Mouse (Mus musculus): ENCODE results near the gene Actl6a. TPM values are rescaled to one million over a fixed set of nuclear protein-coding genes. Genes with fewer than 3 reads are reported as not detected.
"Not testable (repeated sequence)": the region's sequence is repeated elsewhere in the genome, so short reads cannot be mapped to it uniquely, and the experiment has no call there.

The Actl6a gene
- total RNA-seq, 4 experiments from 2014 or later: 46.4 to 62.4 (median 53.0) TPM

DNA sequence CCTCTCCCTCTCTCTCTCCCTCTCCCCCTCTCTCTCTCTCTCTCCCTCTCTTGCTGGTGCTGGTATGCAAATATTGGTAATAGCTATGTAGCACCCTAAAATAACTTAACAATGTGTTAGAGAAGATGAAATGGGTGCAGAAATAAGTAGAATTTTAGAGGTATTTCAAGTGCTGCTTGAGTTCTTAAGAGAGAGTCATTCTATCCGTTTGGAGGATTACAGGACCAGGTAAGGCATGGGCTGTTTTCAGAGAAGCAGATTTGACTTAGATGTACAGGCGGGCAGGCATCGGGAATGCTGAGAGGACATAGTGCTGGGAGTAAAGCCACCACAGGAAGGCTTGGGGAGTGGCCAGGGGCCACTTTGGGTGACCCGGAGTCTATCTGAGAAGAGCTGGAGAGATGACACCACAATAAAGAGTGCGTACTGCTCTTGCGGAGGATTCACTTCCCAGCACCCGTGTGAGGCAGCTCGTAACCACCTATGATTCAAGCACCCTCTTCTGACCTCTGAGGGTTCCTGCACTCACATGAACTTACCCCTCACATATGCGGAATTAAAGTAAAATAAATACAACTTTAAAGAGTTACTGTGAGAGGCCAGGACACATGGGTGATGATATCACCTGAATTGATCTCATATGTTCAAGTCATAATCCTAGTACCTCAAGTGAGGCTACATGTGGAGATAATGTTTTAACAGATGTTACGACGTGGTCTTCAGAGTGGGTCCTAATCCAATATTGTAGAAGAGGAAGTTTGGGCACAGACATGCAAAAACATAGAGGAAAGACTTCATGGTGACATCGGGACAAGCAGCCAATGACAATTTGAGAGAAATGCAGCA lies 11.1 kb upstream of the Actl6a start:
- no peak for DNase-seq

DNA sequence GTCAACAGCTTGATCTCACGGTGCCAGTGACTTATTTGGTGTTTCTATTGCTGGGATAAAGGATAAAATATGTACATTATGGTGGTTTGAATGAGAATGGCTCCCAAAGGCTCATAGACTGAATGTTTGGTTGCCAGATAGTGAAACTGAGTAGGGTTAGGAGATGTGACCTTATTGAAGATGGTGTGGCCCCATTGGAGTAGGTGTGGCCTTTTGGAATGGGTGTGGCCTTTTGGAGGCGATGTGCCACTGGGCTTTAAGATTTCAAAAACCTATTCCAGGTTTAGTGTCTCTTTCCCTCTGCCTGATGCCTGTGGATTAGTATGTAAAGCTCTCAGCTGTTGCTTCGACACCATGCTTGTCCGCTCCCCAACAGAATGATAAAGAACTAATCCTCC lies 10.5 kb upstream of the Actl6a start:
- DNase-seq: no peak

DNA sequence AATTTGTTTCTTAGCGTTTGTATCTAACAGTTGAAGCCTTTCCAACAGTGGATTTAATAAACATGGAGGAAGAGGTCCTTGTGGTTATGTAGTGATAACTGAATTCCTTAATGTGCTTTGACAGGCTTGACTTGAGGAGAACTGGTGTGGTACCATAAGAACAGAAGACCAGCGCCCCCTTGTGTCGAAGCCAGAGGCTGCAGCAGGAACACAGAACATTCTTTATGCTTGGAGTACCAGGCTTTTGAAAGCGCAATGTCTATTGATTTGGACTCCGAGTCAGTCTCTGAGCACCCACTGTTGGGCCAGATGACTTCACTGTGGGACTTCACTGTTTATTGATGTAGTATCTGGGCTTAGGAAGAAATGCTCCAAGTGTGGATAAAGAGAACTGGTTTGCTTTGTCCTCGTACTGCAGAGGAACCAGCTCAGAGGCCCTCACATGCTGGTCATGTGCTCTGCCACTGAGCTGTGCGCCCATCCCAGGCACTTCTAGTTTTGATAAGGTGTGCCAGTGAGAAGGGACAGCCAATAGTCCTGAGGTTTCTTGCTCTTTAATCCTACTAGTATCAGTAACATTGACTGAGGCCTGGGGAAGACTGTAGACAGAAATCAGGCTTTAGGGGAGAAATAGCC lies 7.8 kb upstream of the Actl6a start:
- peak; percentile 79 for DNase-seq

DNA sequence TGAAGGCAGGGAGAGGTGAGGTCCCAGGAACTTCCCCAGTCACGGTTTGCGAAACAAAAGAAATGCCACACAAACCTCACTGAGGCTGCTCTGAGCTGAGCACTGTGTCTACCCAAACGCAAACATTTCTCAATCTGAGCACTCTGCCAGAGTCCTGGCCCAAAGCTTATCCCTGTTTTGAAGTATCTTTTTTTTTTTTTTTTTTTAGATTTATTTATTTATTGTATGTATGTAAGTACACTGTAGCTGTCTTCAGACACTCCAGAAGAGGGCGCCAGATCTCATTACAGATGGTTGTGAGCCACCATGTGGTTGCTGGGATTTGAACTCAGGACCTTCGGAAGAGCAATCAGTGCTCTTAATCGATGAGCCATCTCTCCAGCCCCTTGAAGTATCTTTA lies 2.1 kb upstream of the Actl6a start:
- DNase-seq: not testable (repeated sequence)

DNA sequence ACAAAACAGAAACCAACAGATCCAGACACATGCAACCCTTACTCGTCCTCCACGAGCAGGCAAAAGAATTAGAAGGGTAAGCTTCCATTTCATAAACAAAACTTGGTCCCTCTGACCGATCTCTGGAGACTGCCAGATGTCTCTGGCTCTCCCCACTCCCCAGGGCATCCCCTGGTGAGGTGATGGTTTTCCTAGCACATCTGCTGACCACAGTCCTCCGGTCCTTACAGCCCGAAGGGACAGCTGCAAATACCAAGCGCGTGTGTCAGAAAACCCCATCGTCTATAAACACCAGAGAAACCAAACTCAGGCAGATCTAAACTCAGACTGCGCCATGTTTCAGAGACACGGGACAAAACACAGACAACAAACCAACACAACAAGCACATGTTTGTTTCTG lies 1.5 kb upstream of the Actl6a start:
- not testable (repeated sequence) for DNase-seq

DNA sequence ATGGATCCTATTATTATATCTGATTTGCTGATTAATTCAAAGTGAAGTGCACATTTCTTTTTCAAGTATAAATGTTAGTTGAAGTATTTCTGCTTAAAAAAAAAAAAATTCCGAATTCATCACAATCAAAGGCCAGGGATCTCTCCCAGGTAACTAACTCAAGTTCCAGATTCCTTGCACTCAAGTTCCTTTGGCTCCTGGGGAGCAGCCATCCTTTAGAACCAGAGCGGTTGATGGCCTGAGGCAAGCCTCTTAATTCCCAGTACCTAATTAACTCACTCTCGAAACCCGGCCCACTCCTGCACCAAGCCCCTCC lies 1.9 kb downstream of the Actl6a start:
- DNase-seq: no peak

DNA sequence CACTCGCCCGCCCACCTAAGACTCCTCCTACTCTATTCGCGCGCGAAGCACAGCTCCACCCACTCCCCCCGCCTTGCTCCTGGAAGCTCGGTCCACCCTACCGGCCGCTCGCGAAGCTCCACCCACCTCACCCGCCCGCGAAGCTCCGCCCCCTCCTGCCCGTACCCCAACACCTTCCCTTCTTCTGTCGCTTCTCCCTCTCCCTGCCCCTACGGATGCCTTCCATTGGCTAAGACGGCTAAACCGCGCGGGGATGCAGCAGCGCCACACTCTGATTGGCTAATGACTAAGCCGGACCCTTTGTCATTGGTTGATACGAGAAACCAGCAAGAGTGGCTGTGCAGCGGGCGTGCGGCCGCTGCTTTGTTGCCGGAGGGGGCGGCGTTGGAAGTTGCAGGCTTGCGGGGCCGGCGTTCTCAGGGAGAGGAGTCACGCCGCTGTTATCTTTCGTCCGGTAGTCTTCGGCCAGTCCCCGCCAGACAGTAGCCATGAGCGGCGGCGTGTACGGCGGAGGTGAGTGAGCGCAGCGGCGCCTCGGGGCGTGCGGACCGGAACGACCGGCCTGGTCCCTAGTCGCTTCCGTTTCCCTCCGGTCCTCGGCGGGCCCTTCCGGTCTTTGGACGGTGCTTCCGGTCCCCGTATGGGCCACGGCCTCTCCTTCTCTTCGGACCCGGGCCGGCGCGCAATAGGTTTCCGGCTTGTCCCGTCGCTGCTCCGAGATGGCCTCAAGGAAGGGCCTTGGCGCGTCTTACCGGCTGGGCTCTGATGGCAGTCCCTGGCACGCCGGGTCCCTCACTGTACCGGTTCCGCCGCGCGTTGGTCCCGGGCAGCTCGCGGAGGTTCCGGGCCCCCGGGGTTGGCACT lies 2.5 kb downstream of the Actl6a start:
- peak; percentile 97 for DNase-seq

DNA sequence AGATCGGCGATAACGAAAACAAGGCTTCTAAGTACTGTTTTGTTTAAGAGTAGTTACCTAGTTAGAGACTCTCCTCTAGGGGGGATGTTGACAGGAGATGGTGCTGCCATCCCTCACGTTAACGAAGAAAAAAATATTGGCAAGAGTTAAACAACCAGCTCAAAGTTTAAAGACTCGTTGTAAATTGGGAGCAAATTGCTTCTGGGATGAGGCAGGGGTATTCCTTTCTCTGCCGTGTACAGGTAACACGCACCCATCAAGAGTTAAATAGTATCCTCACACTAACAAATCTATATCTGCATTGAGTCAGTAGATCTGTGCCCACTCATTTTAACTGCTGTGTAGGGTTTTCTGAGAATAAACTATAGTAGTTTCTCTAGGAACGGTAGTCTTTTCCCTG lies 3.3 kb downstream of the Actl6a start:
- DNase-seq: no peak

DNA sequence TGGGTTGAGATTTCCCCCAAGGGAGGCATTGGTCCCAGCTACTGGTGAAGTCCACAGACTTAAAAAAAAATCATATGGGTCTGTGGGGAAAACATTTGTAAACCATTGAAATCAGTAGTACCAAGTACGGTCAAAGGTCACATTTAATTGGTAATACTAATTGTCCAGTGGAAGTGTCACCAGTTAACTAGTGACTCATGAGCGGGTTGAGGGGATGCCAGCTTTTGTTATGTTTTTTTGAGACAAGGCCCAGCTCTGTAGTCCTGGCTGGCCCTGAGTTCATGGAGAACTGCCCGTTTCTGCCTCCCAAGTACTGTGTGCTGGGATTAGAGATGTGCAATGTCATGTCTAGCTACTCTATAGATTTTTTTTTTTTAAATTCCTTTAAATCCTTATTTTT lies 7.6 kb downstream of the Actl6a start:
- DNase-seq: no peak

DNA sequence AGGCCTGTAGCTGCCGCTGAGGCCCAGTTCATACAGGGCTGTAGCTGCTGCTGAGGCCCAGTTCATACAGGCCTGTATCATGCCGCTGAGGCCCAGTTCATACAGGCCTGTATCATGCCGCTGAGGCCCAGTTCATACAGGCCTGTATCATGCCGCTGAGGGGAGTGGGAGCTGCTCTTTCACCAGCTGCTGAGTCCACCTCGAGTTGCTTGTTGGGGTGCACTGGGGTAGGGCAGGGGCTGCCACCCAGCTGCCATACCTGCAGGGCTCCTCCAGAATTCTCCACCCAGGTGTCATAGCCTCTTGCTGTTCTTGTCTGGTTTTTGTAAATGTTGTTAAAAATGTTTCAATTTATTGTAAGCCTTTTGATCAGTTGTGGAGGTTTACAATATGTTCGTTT lies 11.3 kb downstream of the Actl6a start:
- DNase-seq: not testable (repeated sequence)

DNA sequence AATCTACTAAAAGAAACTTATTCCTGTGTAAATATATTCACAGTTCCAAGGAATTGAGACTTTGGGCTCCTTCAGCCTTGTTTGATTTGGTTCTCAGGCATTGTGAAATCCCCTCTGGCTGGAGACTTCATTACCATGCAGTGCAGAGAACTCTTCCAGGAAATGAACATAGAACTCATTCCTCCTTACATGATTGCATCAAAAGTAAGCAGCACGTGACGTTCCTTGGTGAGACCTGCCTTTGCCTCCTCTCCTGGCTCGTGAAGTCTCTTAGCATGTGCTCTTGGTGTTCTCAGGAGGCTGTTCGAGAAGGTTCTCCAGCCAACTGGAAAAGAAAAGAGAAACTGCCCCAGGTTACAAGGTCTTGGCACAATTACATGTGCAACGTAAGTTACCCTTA lies 12.2 kb downstream of the Actl6a start:
- DNase-seq: no peak

DNA sequence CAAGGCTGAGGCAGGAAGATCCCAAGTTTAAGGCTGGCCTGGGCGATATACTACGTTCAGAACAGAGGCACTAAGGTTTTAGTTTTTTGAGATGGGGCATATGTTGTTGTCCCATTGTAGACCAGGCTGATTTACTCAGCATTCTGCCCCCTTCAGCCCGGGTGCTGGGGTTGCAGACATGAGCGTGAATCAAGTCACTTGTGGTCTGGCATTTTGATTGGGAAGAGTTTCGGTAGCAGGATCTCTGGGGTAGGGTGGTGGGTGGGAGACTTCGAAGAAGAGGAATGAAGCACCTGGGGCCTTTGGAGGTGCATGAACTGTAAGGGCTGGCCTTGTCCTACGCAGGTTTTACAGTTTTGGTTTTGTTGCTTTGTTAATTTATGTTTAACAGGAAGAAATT lies 18.1 kb downstream of the Actl6a start:
- no peak for DNase-seq

DNA sequence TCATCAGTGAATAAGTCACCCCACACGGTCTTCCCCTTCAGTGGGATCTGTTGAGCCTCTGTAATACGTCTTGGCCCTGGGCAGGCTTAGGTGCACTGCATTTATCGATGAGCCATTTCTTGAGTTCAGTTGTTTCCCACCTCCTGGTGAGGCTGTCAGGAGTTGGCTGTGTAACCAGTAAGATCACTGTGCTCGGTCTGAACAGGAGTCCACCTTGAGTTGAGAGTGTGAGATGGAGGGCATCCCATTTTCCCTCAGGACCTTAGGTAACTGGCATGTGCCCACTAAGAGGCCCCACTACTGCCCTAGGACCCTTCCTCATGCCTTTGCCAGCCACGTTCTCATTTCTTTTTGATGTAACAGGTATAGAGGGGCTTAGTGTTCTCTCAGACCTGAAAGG lies 19.9 kb downstream of the Actl6a start:
- DNase-seq: no peak

DNA sequence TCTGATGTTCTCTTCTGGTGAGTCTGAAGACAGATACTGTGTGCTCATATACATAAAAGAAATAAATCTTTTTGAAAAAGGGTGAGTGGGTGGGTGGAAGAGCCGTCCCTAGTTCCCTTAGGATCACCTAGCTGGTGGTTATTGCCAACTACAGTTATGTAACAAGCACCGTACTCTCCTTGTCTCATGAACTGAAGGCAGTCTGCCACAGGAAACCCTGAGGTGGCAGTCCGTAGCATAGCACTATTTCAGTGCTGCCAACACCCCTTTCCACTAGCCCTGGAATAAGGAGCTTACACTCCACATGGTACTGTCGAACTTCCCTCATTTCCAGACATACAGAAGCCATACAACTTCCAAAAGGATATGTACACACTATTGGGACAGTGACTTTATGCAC lies 21.8 kb downstream of the Actl6a start:
- DNase-seq: no peak

DNA sequence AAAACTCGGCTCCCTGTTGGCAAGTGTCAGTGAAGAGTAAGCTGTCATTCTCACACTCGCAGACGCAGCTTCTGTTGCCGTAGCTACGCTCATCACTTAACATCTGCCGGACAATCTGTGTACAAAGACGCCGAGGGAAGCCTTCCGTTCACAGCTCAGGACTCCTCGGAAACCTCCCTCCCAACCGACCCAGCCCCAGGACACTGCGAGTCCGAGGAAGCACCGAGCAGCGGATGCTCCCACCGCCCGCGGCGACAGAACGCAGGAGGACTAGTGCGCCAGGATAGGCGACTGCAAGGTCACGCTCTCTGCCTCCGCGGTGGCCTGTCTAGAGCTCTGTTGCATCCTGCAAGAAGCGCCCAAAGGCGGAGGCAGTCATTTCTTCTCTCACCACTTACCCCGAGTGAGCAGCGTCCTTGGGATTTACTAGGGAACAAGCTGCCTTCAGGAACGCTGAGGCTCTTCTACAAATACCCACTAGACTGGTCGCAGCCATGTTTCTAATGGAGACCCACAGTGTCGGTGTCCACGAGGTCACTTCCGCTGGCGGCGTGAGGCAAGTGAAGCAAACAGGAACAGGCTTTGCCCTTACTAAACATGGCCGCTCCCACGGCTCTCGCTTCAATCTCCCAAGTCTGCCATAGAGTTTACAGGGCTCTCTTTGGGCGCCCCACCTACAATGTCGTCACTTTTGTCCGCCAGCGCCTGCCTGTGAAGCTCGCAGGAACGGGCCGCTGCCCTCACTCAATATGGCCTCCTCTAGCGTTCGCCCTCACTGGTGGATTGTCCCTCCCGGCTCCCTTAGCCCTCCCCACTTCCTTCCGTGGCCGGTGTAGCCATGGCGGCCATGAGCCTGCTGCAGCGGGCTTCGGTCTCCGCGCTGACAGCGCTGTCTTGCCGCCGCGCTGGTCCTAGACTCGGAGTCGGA lies 30.4 kb downstream of the Actl6a start, which contains the start of gene Ndufb5:
TSS of gene Ndufb5 (plus strand) at position 747 of the 928 bp plus-strand sequence.
- peak; percentile 99 for DNase-seq

DNA sequence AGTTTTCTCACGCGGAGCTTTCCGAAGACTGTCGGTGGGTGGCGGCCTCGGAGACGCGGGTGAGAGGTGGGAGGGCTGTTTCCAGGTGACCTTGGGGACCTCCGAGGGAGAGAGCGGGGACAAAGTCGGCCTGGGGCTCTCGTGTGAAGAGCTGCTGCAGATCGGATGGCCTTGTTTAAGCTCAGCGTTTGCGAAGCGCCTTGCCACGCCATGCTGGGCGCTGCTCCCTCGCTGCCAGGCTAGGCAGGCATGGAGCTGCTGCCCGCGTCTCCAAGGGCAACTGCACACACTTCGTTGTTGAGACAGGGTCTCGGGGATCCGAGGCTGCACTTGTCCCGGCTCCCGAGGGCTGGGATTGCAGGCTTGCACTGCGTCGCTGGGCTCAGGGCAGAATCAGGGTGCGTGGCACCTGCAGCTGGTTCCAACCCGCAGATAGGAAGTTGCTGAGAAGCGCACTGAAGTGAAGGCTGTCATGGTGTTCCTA lies 31.1 kb downstream of the Actl6a start, which contains the start of gene Mrpl47:
TSS of gene Mrpl47 (minus strand) at position 434 of the 484 bp plus-strand sequence.
- DNase-seq: no peak

DNA sequence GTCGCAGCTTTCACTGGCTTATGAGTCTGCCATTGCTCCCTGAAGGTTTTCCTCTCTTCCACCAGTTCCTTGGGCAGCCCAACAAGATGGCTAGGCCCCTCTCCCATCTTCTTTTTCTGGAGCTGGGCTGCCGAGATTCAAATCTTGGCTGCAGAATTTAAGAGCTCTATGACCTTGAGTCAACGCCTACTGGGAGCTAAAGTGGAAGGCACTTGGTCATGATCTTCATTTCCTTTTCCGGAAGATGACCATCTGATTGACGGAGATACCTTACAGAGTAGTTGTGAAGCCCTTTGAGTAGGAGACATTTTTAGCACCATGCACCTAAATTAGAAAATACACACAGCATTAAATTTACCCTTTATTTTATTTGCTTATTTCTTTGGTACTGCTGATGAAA lies 32.5 kb downstream of the Actl6a start:
- no peak for DNase-seq

DNA sequence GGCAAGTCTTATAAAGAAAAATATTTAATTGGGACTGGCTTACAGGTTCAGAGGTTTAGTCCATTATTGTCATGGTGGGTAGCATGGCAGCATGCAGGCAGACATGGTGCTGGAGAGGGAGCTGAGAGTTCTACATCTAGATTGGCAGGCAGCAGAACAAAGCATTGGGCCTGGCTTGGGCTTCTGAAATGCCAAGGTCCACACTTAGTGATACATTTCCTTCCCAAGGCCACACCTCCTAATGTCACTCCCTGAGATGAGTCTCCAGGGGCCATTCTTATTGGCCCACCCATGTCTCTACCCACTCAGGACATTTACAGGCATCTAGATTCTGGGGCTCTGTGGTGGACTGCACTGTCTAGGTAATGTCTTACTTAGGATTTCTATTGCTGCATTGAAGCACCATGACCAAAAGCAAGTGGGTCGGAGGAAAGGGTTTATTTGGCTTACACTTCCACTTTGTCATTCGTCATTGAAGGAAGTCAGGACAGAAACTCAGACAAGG lies 36.2 kb downstream of the Actl6a start:
- peak; percentile 33 for DNase-seq

DNA sequence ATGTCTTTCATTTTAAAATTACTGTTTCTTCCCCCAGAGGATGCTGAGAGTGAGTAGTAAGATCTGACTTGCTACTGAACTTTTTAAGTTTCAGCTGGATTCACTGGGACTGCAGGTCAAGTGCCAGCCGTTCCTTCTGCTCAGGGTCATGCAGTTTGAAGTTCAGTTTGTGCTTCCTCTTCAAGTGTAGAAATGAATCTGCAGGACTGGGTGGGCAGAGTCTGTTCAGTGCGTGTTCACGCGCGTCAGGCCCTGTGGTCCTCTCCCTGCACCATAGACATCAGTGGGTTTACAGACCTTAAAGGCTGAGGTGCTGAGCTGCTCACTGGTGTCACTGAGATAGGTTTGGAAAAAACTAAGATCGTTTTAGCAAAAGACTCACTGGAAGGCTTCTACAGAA lies 38.9 kb downstream of the Actl6a start:
- no peak for DNase-seq

DNA sequence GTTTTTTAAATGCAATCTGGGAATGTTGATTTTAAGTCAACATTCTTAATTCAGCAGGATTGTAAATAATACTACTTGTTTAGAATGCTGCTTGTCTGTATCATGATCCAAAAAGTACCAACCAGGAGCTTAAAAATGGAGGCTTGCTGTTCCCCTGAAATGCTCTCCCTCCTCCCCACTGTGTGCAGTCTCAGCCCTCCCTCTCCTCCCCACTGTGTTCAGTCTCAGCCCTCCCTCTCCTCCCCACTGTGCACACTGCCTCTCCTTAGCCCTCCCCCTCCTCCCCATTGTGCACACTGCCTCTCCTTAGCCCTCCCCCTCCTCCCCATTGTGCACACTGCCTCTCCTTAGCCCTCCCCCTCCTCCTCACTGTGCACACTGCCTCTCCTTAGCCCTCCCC lies 39.3 kb downstream of the Actl6a start:
- not testable (repeated sequence) for DNase-seq

DNA sequence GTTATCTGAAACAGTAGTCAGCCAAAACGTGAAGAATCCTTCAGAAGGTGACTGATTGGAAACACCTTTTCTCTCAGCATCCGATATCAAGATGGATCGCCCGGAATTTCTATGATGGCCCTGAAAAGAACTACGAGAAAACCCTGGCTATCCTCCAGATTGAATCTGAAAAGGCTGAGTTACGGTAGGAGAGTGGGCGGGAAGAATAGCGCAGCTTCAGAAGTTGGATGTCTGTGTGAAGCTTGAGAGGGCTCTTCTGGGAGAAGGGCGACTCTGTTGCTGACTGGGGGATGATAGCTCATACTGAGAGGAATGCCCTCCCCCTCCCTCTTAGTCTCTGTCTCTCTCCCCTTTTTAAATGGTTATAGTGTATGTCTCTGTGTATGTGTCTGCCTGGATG lies 42.3 kb downstream of the Actl6a start:
- DNase-seq: no peak

Data from adrenal gland, adult 8-10 months (tissue).